Mouse (Mus musculus) layer of hippocampus, postnatal 10 days (tissue): Measurements from ENCODE around the gene Gm15091. TPM values are rescaled to one million over a fixed set of nuclear protein-coding genes. Genes with fewer than 3 reads are reported as not detected.
"Not testable (repeated sequence)": the region's sequence is repeated elsewhere in the genome, so short reads cannot be mapped to it uniquely, and the experiment has no call there.

Experiments
- DNase-seq, 2 experiments: peaks; one replicate each; pipeline ENCODE4 v3.0.0; 2021; ENCODE audit warnings: low spot score in 2 of 2
- long read RNA-seq: library from polyadenylated mRNA; stranded (forward); transcript quantifications from one replicate; pipeline ENCODE4 v2.0.0, GENCODE M21; 2023
- total RNA-seq, 2 experiments: library from RNA; stranded (reverse); gene quantifications; 2 replicates each; pipeline ENCODE4 v1.2.3; 2021

Gm15091 gene
- not detected for total RNA-seq
- long read RNA-seq, result 0 reads

GRCm38 (mm10) chrX:149941355-149941754, at the start of gene Gm15091:
Gm15091 (plus strand) TSS chrX:149941655.
- not testable (repeated sequence) for DNase-seq

Other genes starting within 250 kb of the Gm15091 start
- not detected for gene Gm15097, start 157.2 kb upstream of the Gm15091 start, total RNA-seq